Mouse (Mus musculus): ENCODE results near the gene Gm49486. TPM values are rescaled to one million over a fixed set of nuclear protein-coding genes. Genes with fewer than 3 reads are reported as not detected.
A peak's percentile ranks its signal among the peaks of the same experiment; 100 is the strongest.

Gene Gm49486
- polyA plus RNA-seq, 1 experiment from 2014 or later, result 0.49 TPM

- Histone ChIP-seq H3K27ac (ENCODE audit: poor library complexity, severe bottlenecking) (no peak overlapping the region), H3K9ac (peak overlapping the region; percentile 76), H3K4me1 (replicated peaks) (peaks cover 15% of the 10 kb centered on the region), H3K4me3 (peak overlapping the region; percentile 48), H3K9me3 (replicated peaks) (no peaks in the 10 kb centered on the region), H3K4me2 (peak overlapping the region; percentile 83), H3K36me3 (peaks cover 12% of the 10 kb centered on the region), H3K27me3 (replicated peaks) (peaks cover 49% of the 10 kb centered on the region)
- 29% methylated on average over 24 of the region's 24 CpGs for WGBS
- 0 out of 2 replicates have a peak, but pooled peaks have one; percentile 26 for ATAC-seq (ENCODE audit: insufficient number of reproducible peaks, low FRiP score)
Observed at GRCm38 (mm10) chr15:79252580-79252979, 23.4 kb downstream of the Gm49486 start.

DNA sequence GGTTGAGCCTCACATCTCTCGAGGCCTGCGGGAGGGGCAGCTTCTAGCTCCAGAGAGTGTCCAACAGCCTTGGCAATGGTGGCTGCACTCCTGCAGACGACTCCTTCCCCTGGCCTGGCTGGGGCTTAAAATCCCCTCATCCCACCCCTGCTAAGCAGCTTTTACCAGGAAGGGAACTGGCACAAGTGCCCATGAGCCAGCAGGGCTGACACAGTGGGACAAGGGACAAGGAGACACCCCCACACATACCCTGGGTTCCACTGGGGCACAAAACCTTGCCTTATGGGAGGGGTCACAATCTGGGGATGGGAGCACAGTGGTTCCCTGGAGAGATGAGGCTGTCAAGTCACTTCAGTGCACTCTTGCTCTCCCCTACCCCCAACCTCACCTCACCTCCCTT lies 25.5 kb downstream of the Gm49486 start, which contains the start of gene Slc16a8:
TSS of gene Slc16a8 (minus strand) at position 101 of the 400 bp plus-strand sequence.
- Histone ChIP-seq H3K9ac (no peak within 1 kb of the TSS), H3K27me3 (replicated peaks) (peaks cover 64% of the 10 kb centered on the region), H3K4me3 (no peak within 1 kb of the TSS), H3K27ac (ENCODE audit: poor library complexity, severe bottlenecking) (no peak within 1 kb of the TSS), H3K9me3 (replicated peaks) (no peaks in the 10 kb centered on the region), H3K4me2 (no peak within 1 kb of the TSS), H3K4me1 (replicated peaks) (peaks cover 15% of the 10 kb centered on the region), H3K36me3 (no peaks in the 10 kb centered on the region; the same call in 1 of the 2 replicates)
- no peak for ATAC-seq (ENCODE audit: insufficient number of reproducible peaks, low FRiP score)
- WGBS, result 28% methylated on average over 3 of the region's 3 CpGs

GRCm38 (mm10) chr15:79258521-79258920 lies 29.3 kb downstream of the Gm49486 start:
- no peak overlapping the region for H3K27ac ChIP-seq (ENCODE audit: poor library complexity, severe bottlenecking)
- H3K27me3 ChIP-seq (replicated peaks), result peaks cover 67% of the 10 kb centered on the region
- no peak overlapping the region for H3K4me2 ChIP-seq
- ATAC-seq (ENCODE audit: insufficient number of reproducible peaks, low FRiP score), result no peak
- H3K36me3 ChIP-seq, result no peaks in the 10 kb centered on the region
- 34% methylated on average over 17 of the region's 17 CpGs for WGBS
- peaks cover 21% of the 10 kb centered on the region for H3K4me1 ChIP-seq (replicated peaks)
- no peaks in the 10 kb centered on the region for H3K9me3 ChIP-seq (replicated peaks)
- no peak overlapping the region for H3K9ac ChIP-seq
- H3K4me3 ChIP-seq, result no peak overlapping the region

- Histone ChIP-seq H3K27ac (ENCODE audit: poor library complexity, severe bottlenecking) (peak overlapping the region; percentile 40), H3K4me3 (peak overlapping the region; percentile 67)
Observed at GRCm38 (mm10) chr15:79261095-79261725, 32.0 kb downstream of the Gm49486 start.

GRCm38 (mm10) chr15:79261757-79262156 lies 32.6 kb downstream of the Gm49486 start:
- peak overlapping the region; percentile 98 for H3K4me2 ChIP-seq
- H3K9ac ChIP-seq, result peak overlapping the region; percentile 81
- peak overlapping the region; percentile 40 for H3K27ac ChIP-seq (ENCODE audit: poor library complexity, severe bottlenecking)
- H3K9me3 ChIP-seq (replicated peaks), result peaks cover 4% of the 10 kb centered on the region; the same call in 1 of the 2 replicates
- H3K36me3 ChIP-seq, result no peaks in the 10 kb centered on the region
- ATAC-seq (ENCODE audit: insufficient number of reproducible peaks, low FRiP score), result peak; percentile 31
- peaks cover 18% of the 10 kb centered on the region for H3K4me1 ChIP-seq (replicated peaks)
- under 1% methylated on average over 19 of the region's 28 CpGs for WGBS
- peak overlapping the region; percentile 67 for H3K4me3 ChIP-seq
- H3K27me3 ChIP-seq (replicated peaks), result peaks cover 73% of the 10 kb centered on the region

More at GRCm38 (mm10) chr15:79261095-79261725, 32.0 kb downstream of the Gm49486 start:
- Histone ChIP-seq H3K9ac (peak overlapping the region; percentile 81), H3K4me1 (replicated peaks) (peaks cover 18% of the 10 kb centered on the region), H3K4me2 (peak overlapping the region; percentile 98), H3K36me3 (no peaks in the 10 kb centered on the region), H3K9me3 (replicated peaks) (peaks cover 4% of the 10 kb centered on the region; the same call in 1 of the 2 replicates), H3K27me3 (replicated peaks) (peaks cover 68% of the 10 kb centered on the region)
- ATAC-seq (ENCODE audit: insufficient number of reproducible peaks, low FRiP score), result peak; percentile 61
- 2% methylated on average over 62 of the region's 62 CpGs for WGBS

DNA sequence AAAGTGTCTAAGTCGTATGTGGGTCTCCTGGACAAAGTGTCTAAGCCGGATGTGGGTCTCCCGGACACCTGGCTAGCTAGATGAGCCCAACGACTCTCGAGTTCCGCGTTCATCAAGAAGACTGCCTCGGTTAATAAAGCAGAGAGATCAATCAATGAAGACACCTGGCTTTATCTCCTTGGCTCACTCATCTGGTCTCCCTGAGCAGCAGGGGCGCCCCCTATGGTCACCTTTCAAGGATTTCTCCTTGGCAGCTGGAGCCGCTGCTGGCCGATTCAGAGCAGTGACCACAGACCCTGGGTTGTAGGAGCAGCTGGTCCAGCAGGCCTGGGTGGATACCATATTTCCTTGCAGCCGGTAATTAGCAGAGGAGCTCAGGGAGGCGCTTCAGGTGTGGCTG lies 33.2 kb downstream of the Gm49486 start:
- peak overlapping the region; percentile 67; the same call in 1 of the 2 replicates for H3K4me3 ChIP-seq
- H3K27me3 ChIP-seq (replicated peaks), result peaks cover 79% of the 10 kb centered on the region
- peak overlapping the region; percentile 98 for H3K4me2 ChIP-seq
- H3K9me3 ChIP-seq (replicated peaks), result peaks cover 4% of the 10 kb centered on the region; the same call in 1 of the 2 replicates
- no peak overlapping the region for H3K9ac ChIP-seq
- ATAC-seq (ENCODE audit: insufficient number of reproducible peaks, low FRiP score), result no peak
- H3K27ac ChIP-seq (ENCODE audit: poor library complexity, severe bottlenecking), result 0 out of 2 replicates have a peak overlapping the region, but pooled peaks have one; percentile 16
- 23% methylated on average over 13 of the region's 13 CpGs for WGBS
- H3K4me1 ChIP-seq (replicated peaks), result peaks cover 18% of the 10 kb centered on the region
- no peaks in the 10 kb centered on the region for H3K36me3 ChIP-seq

GRCm38 (mm10) chr15:79262786-79263309 lies 33.7 kb downstream of the Gm49486 start:
- peaks cover 83% of the 10 kb centered on the region for H3K27me3 ChIP-seq (replicated peaks)
- peaks cover 4% of the 10 kb centered on the region; the same call in 1 of the 2 replicates for H3K9me3 ChIP-seq (replicated peaks)
- 0 out of 2 replicates have a peak overlapping the region, but pooled peaks have one; percentile 16 for H3K27ac ChIP-seq (ENCODE audit: poor library complexity, severe bottlenecking)
- peaks cover 18% of the 10 kb centered on the region for H3K4me1 ChIP-seq (replicated peaks)
- no peak for ATAC-seq (ENCODE audit: insufficient number of reproducible peaks, low FRiP score)
- 69% methylated on average over 3 of the region's 3 CpGs for WGBS
- no peak overlapping the region for H3K9ac ChIP-seq
- H3K4me2 ChIP-seq, result peak overlapping the region; percentile 98
- H3K36me3 ChIP-seq, result no peaks in the 10 kb centered on the region
- H3K4me3 ChIP-seq, result 0 out of 2 replicates have a peak overlapping the region, but pooled peaks have one; percentile 67

GRCm38 (mm10) chr15:79263726-79264125 lies 34.5 kb downstream of the Gm49486 start:
- Histone ChIP-seq H3K4me3 (no peak overlapping the region), H3K9ac (no peak overlapping the region), H3K36me3 (no peaks in the 10 kb centered on the region), H3K4me2 (no peak overlapping the region), H3K4me1 (replicated peaks) (peaks cover 18% of the 10 kb centered on the region), H3K27ac (ENCODE audit: poor library complexity, severe bottlenecking) (no peak overlapping the region), H3K27me3 (replicated peaks) (peaks cover 83% of the 10 kb centered on the region), H3K9me3 (replicated peaks) (peaks cover 4% of the 10 kb centered on the region; the same call in 1 of the 2 replicates)
- WGBS, result 89% methylated on average over 6 of the region's 6 CpGs
- no peak for ATAC-seq (ENCODE audit: insufficient number of reproducible peaks, low FRiP score)

GRCm38 (mm10) chr15:79265384-79265783 lies 36.2 kb downstream of the Gm49486 start:
- ATAC-seq (ENCODE audit: insufficient number of reproducible peaks, low FRiP score), result no peak
- Histone ChIP-seq H3K27ac (ENCODE audit: poor library complexity, severe bottlenecking) (no peak overlapping the region), H3K36me3 (no peaks in the 10 kb centered on the region), H3K9ac (no peak overlapping the region), H3K4me1 (replicated peaks) (peaks cover 20% of the 10 kb centered on the region), H3K9me3 (replicated peaks) (peaks cover 4% of the 10 kb centered on the region; the same call in 1 of the 2 replicates), H3K4me3 (no peak overlapping the region), H3K27me3 (replicated peaks) (peaks cover 67% of the 10 kb centered on the region), H3K4me2 (no peak overlapping the region)
- WGBS, result 56% methylated on average over 4 of the region's 4 CpGs

- no peak for ATAC-seq (ENCODE audit: insufficient number of reproducible peaks, low FRiP score)
- H3K4me1 ChIP-seq (replicated peaks), result peaks cover 9% of the 10 kb centered on the region
- no peak overlapping the region for H3K27ac ChIP-seq (ENCODE audit: poor library complexity, severe bottlenecking)
- no peak overlapping the region for H3K4me2 ChIP-seq
- peaks cover 38% of the 10 kb centered on the region for H3K27me3 ChIP-seq (replicated peaks)
- no peak overlapping the region for H3K4me3 ChIP-seq
- peaks cover 4% of the 10 kb centered on the region; the same call in 1 of the 2 replicates for H3K9me3 ChIP-seq (replicated peaks)
- no peaks in the 10 kb centered on the region for H3K36me3 ChIP-seq
- H3K9ac ChIP-seq, result no peak overlapping the region
- WGBS, result 15% methylated on average over 1 of the region's 1 CpGs
Observed at GRCm38 (mm10) chr15:79268521-79268920, 39.3 kb downstream of the Gm49486 start.
